Mouse (Mus musculus) liver, embryonic 14.5 days (tissue): ENCODE measurements around the gene BC030867. TPM values are rescaled to one million over a fixed set of nuclear protein-coding genes. Genes with fewer than 3 reads are reported as not detected.

Source experiments
- ATAC-seq: fragments of 200-750 bp; cut with Nextera tagmentation; 2 replicates; pipeline ENCODE4 v1.8.0; 2017; ENCODE audit warnings: moderate number of reproducible peaks, mild to moderate bottlenecking, moderate library complexity; ENCODE audit not compliant: insufficient read depth
- DNase-seq, 3 experiments: peaks; one replicate each; pipeline ENCODE4 v3.0.0-alpha.2; 2012 to 2013; ENCODE audit warnings: low read depth in 3 of 3, low spot score in 3 of 3
- H3K27ac ChIP-seq: fragments of 300-500 bp; sonication (generic); 2 replicates; pipeline ENCODE4 v1.5.1; 2014; ENCODE audit warnings: moderate library complexity, mild to moderate bottlenecking, control low read depth, inconsistent platforms
- H3K27me3 ChIP-seq: fragments of 300-500 bp; sonication (generic); 2 replicates; pipeline ENCODE4 v1.6.1; 2014; ENCODE audit warnings: mild to moderate bottlenecking, low read length, moderate library complexity; ENCODE audit not compliant: control insufficient read depth, insufficient read depth
- H3K36me3 ChIP-seq: fragments of 300-500 bp; sonication (generic); replicated peaks from 2 replicates; pipeline ENCODE4 v1.6.1; 2014; ENCODE audit warnings: low read depth; ENCODE audit not compliant: control insufficient read depth, insufficient read depth
- H3K4me1 ChIP-seq, 2 experiments: fragments of 200-500 bp in 1 of 2; fragments of 300-500 bp in 1 of 2; sonication (generic) in 1 of 2; replicated peaks; 2 replicates each; pipeline ENCODE4 v1.6.1; 2012 to 2014; ENCODE audit warnings: antibody characterized with exemption in 1 of 2, inconsistent platforms in 1 of 2, low read length in 1 of 2; ENCODE audit not compliant: control insufficient read depth in 2 of 2, insufficient read depth in 2 of 2
- H3K4me2 ChIP-seq: fragments of 300-500 bp; sonication (generic); 2 replicates; pipeline ENCODE4 v1.6.1; 2014; ENCODE audit warnings: low read depth, mild to moderate bottlenecking, control low read depth, moderate library complexity
- H3K4me3 ChIP-seq, 2 experiments: fragments of 200-500 bp in 1 of 2; fragments of 300-500 bp in 1 of 2; sonication (generic) in 1 of 2; 2 replicates each; pipeline ENCODE4 v1.5.1; 2012 to 2014; ENCODE audit warnings: low read depth in 2 of 2, low read length in 2 of 2, mild to moderate bottlenecking in 2 of 2, control low read depth in 1 of 2, inconsistent platforms in 1 of 2, moderate library complexity in 1 of 2; ENCODE audit not compliant: insufficient read depth in 1 of 2
- H3K9ac ChIP-seq: fragments of 300-500 bp; sonication (generic); replicated peaks from 2 replicates; pipeline ENCODE4 v1.6.1; 2014; ENCODE audit warnings: mild to moderate bottlenecking, control low read depth, moderate library complexity
- H3K9me3 ChIP-seq: fragments of 300-500 bp; sonication (generic); 2 replicates; pipeline ENCODE4 v1.6.1; 2016; ENCODE audit warnings: low read length, mixed read lengths; ENCODE audit not compliant: control insufficient read depth
- CTCF ChIP-seq: IDR thresholded peaks from 2 replicates; pipeline ENCODE4 v1.5.1; 2016; ENCODE audit warnings: antibody characterized with exemption, low read depth, control low read depth
- EP300 ChIP-seq: IDR thresholded peaks from 2 replicates; pipeline ENCODE4 v1.6.1; 2016; ENCODE audit warnings: antibody characterized with exemption, low read depth
- WGBS: fragments of 180-500 bp; shearing (Covaris S2); extraction: QIAGEN DNeasy Blood & Tissue Kit; methylation state at CpG from one replicate; pipeline ENCODE4 v1.1.7; 2014; ENCODE audit not compliant: insufficient replicate concordance; 5-methylcytosine and 5-hydroxymethylcytosine counted together
- polyA plus RNA-seq, 2 experiments: library from polyadenylated mRNA; depleted of rRNA in 1 of 2; stranded (reverse) in 1 of 2; unstranded in 1 of 2; fragments of >200 nt; fragmentation: Nextera tagmentation in 1 of 2; extraction: Ambion mirVana in 1 of 2; gene quantifications; 2 replicates each; pipeline versions ENCODE4 v1.2.1 to v1.2.3; 2012 to 2014

BC030867 gene
- polyA plus RNA-seq, 2 experiments, result 10.8 to 11.3 TPM

GRCm38 (mm10) chr11:102249351-102250090 lies 839 bp downstream of the BC030867 start:
- H3K27ac ChIP-seq, result no peak overlapping the region; the same call in 1 of the 2 replicates
- peaks cover 7% of the 10 kb centered on the region for H3K27me3 ChIP-seq
- H3K9me3 ChIP-seq, result no peaks in the 10 kb centered on the region
- H3K4me3 ChIP-seq, result peak overlapping the region; percentile 69 to 89
- DNase-seq, result no peak
- peak overlapping the region; percentile 73 for H3K4me2 ChIP-seq
- H3K4me1 ChIP-seq, result peaks cover 5 to 10% of the 10 kb centered on the region in 2 experiments
- H3K9ac ChIP-seq, result peak overlapping the region; percentile 62
- 9% methylated on average over 9 of the region's 9 CpGs for WGBS
- TF ChIP-seq EP300 (no peak), CTCF (no peak)
- peak; percentile 15; the same call in 1 of the 2 replicates for ATAC-seq
- peaks cover 10% of the 10 kb centered on the region for H3K36me3 ChIP-seq

- no peak overlapping the region for H3K27ac ChIP-seq
- no peak overlapping the region for H3K4me2 ChIP-seq
- H3K4me1 ChIP-seq, result peaks cover 6 to 7% of the 10 kb centered on the region in 2 experiments
- no peak overlapping the region for H3K4me3 ChIP-seq
- H3K27me3 ChIP-seq, result no peaks in the 10 kb centered on the region
- ATAC-seq, result no peak
- no peak overlapping the region for H3K9ac ChIP-seq
- TF ChIP-seq EP300 (no peak), CTCF (peak; percentile 47; the same call in 1 of the 2 replicates)
- no peaks in the 10 kb centered on the region for H3K9me3 ChIP-seq
- no peak for DNase-seq
- WGBS, result 63% methylated on average over 9 of the region's 9 CpGs
- peaks cover 14% of the 10 kb centered on the region for H3K36me3 ChIP-seq
Observed at GRCm38 (mm10) chr11:102257514-102257913, 8.8 kb downstream of the BC030867 start.

GRCm38 (mm10) chr11:102258095-102258494 lies 9.4 kb downstream of the BC030867 start:
- WGBS, result 68% methylated on average over 6 of the region's 6 CpGs
- no peak overlapping the region for H3K9ac ChIP-seq
- H3K27me3 ChIP-seq, result no peaks in the 10 kb centered on the region
- H3K4me2 ChIP-seq, result no peak overlapping the region
- TF ChIP-seq EP300 (no peak), CTCF (no peak)
- H3K9me3 ChIP-seq, result no peaks in the 10 kb centered on the region
- no peak for DNase-seq
- peaks cover 6 to 7% of the 10 kb centered on the region in 2 experiments for H3K4me1 ChIP-seq
- no peak for ATAC-seq
- H3K27ac ChIP-seq, result no peak overlapping the region
- H3K4me3 ChIP-seq, result no peak overlapping the region
- H3K36me3 ChIP-seq, result peaks cover 17% of the 10 kb centered on the region

- no peaks in the 10 kb centered on the region for H3K9me3 ChIP-seq
- TF ChIP-seq EP300 (no peak), CTCF (peak; percentile 56)
- 78% methylated on average over 3 of the region's 3 CpGs for WGBS
- H3K27me3 ChIP-seq, result no peaks in the 10 kb centered on the region
- H3K9ac ChIP-seq, result no peak overlapping the region
- no peak for DNase-seq
- no peak for ATAC-seq
- H3K27ac ChIP-seq, result no peak overlapping the region
- H3K4me2 ChIP-seq, result no peak overlapping the region
- no peak overlapping the region for H3K4me3 ChIP-seq
- peaks cover 6 to 7% of the 10 kb centered on the region in 2 experiments for H3K4me1 ChIP-seq
- H3K36me3 ChIP-seq, result peaks cover 17% of the 10 kb centered on the region
Observed at GRCm38 (mm10) chr11:102258521-102258920, 9.8 kb downstream of the BC030867 start.

- 89% methylated on average over 7 of the region's 7 CpGs for WGBS
- TF ChIP-seq CTCF, result no peak
- no peak for TF ChIP-seq EP300
- no peaks in the 10 kb centered on the region for H3K27me3 ChIP-seq
- no peak for ATAC-seq
- H3K4me2 ChIP-seq, result no peak overlapping the region
- H3K9me3 ChIP-seq, result no peaks in the 10 kb centered on the region
- peaks cover 17% of the 10 kb centered on the region for H3K36me3 ChIP-seq
- no peak overlapping the region for H3K9ac ChIP-seq
- peaks cover 3 to 5% of the 10 kb centered on the region in 2 experiments for H3K4me1 ChIP-seq
- no peak for DNase-seq
- H3K4me3 ChIP-seq, result no peak overlapping the region
- no peak overlapping the region for H3K27ac ChIP-seq
Observed at GRCm38 (mm10) chr11:102263211-102263610, 14.5 kb downstream of the BC030867 start.
